Mouse (Mus musculus): ENCODE measurements around the gene Fcrla.

DNA sequence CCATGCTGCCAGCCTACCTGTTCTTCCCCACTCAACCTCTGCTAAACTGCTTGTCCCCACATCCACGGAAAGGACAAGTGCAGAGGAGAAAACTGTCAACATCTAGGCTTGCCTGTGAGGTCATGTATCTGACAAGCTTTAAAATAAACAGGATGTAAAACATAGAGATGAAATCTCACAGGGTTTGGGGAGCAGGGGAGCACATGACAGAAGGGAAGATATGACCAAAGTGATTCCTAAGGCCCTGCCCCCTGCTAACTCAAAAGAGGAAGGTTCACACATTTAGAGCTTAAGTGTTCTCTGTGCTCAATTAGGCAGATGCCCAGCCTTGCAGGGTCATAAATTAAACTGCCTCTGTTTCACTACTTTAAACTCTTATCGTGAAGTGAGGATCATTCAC lies 7.0 kb upstream of the Fcrla start:
- TF ChIP-seq ZC3H11A (IDR thresholded peaks at IDR 0.05; ENCODE audit: borderline replicate concordance, low read depth, low read length), result no peak
- no peak for TF ChIP-seq ZNF384 (IDR thresholded peaks at IDR 0.05; ENCODE audit: low read depth, low read length)
- TF ChIP-seq CHD2 (IDR thresholded peaks at IDR 0.05; ENCODE audit: low read depth, low read length), result no peak

Data from ES-E14 (cell line).